Mouse (Mus musculus): ENCODE results near the gene Cbr2. TPM values are rescaled to one million over a fixed set of nuclear protein-coding genes. Genes with fewer than 3 reads are reported as not detected.
A peak's percentile ranks its signal among the peaks of the same experiment; 100 is the strongest.

The Cbr2 gene
- polyA plus RNA-seq, 1 experiment from 2014 or later: 5.9 TPM

DNA sequence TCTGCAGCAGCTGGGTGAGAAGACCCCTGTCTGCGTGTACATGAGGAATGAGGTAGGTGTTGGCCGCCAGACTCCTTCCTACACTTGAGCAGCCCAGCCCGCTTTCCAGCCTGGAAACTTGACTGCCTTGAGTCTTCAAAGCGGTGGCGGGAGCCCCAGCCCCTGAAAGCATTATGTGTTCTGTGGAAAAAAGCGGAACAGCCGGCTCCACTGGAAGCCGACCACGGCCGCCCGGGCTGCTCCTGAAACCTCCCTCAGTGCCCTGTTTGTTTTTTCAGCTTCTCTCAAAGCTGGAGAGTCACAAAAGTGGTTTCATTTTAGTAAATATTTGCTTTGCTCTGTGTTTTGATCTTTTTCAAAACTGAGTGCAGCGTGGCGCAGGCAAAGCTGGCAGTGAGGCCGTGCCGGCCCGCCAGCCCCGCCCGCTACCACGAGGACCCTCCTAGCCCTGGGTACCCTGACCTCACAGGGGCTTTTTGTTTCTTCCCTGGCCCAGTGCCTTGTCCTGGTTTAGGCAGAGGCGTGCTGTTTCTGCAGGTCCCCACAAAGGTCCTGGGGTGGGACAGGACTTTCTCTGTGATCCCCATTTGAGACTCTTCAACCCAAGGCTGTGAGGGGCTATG is 45.2 kb downstream of the Cbr2 start:
- Histone ChIP-seq H3K27ac (peak overlapping the region; percentile 59; the same call in 1 of the 2 replicates), H3K9ac (no peak overlapping the region), H3K27me3 (no peaks in the 10 kb centered on the region), H3K4me2 (replicated peaks) (no peak overlapping the region), H3K4me3 (no peak overlapping the region), H3K9me3 (no peaks in the 10 kb centered on the region), H3K36me3 (peaks cover 62% of the 10 kb centered on the region), H3K4me1 (no peaks in the 10 kb centered on the region; the same call in 1 of the 2 replicates)
- ATAC-seq (ENCODE audit: insufficient number of reproducible peaks, insufficient read depth, low FRiP score, low TSS enrichment): no peak
- WGBS: 64% methylated on average over 20 of the region's 20 CpGs

GRCm38 (mm10) chr11:120684660-120685059 is 47.3 kb downstream of the Cbr2 start:
- Histone ChIP-seq H3K9ac (no peak overlapping the region), H3K27me3 (no peaks in the 10 kb centered on the region), H3K4me1 (no peaks in the 10 kb centered on the region; the same call in 1 of the 2 replicates), H3K4me2 (replicated peaks) (no peak overlapping the region), H3K27ac (no peak overlapping the region), H3K4me3 (no peak overlapping the region), H3K9me3 (no peaks in the 10 kb centered on the region), H3K36me3 (peaks cover 70% of the 10 kb centered on the region)
- 76% methylated on average over 2 of the region's 2 CpGs for WGBS
- ATAC-seq (ENCODE audit: insufficient number of reproducible peaks, insufficient read depth, low FRiP score, low TSS enrichment): no peak

DNA sequence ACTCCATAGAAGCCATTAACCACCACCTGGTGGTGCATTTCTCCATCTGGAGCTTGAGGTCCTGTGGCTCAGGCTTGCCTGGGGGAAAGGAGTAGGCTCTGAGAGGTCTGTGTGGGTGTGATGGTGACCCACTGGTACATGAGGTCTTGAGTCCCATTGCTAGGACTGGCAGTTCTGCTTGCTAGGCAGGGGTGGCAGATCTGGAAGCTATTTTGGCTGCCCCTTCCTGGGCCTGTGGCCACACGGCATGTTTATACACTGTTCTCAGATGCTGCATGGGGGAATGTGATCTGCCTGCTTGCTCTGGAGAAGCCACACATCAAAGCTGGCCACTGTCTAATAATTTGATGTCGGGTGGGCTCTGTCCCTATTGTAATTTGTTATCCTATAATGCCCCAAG is 47.8 kb downstream of the Cbr2 start:
- Histone ChIP-seq H3K27ac (no peak overlapping the region), H3K4me2 (replicated peaks) (no peak overlapping the region), H3K4me3 (no peak overlapping the region), H3K36me3 (peaks cover 70% of the 10 kb centered on the region), H3K9ac (no peak overlapping the region), H3K4me1 (no peaks in the 10 kb centered on the region; the same call in 1 of the 2 replicates), H3K9me3 (no peaks in the 10 kb centered on the region), H3K27me3 (no peaks in the 10 kb centered on the region)
- no peak for ATAC-seq (ENCODE audit: insufficient number of reproducible peaks, insufficient read depth, low FRiP score, low TSS enrichment)
- 76% methylated on average over 2 of the region's 2 CpGs for WGBS

DNA sequence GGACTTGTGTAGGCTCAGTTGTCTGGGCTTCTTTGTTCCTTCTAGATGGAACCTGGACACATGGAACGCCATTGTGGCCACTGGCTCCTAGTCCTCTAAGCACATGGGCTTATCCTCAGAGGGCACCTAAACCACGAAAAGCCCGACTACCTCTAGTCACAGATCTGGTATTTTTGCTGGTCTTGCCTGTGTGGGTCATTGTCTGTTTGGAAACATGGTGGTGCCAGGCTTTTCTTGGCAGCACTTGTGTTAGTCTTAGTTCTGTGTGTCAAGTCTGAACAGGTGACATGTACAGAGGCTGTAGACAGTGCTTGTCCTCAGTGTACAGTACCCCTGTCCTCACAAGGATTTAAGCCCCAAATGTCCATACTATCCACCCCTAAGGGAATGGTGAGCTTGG is 48.4 kb downstream of the Cbr2 start:
- Histone ChIP-seq H3K4me3 (no peak overlapping the region), H3K27ac (no peak overlapping the region), H3K36me3 (peaks cover 68% of the 10 kb centered on the region), H3K9me3 (no peaks in the 10 kb centered on the region), H3K4me1 (no peaks in the 10 kb centered on the region; the same call in 1 of the 2 replicates), H3K27me3 (no peaks in the 10 kb centered on the region), H3K4me2 (replicated peaks) (no peak overlapping the region), H3K9ac (no peak overlapping the region)
- ATAC-seq (ENCODE audit: insufficient number of reproducible peaks, insufficient read depth, low FRiP score, low TSS enrichment): no peak
- WGBS: 93% methylated on average over 3 of the region's 3 CpGs

DNA sequence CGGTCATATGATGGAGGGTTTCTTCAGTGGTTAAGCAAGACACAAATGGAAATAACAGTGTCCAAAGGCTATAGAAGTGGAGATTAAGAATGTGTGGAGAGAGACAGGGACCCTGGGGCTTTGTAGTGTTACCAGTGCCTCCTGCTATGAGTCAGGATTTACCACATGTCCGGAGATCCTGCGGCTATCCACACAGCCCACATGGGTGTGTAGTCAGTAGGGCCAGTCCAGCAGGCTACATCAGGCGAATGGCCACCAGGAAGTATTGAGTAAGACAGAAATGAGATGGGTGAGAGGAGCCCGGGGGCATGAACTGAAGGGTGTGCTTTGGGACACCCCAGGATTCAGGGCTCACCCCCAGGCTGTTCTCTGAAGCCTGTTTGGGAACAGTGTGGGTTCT is 49.2 kb downstream of the Cbr2 start:
- H3K36me3 ChIP-seq: peaks cover 67% of the 10 kb centered on the region
- WGBS: 92% methylated on average over 5 of the region's 5 CpGs
- no peak overlapping the region for H3K27ac ChIP-seq
- ATAC-seq (ENCODE audit: insufficient number of reproducible peaks, insufficient read depth, low FRiP score, low TSS enrichment): no peak
- no peaks in the 10 kb centered on the region for H3K27me3 ChIP-seq
- no peak overlapping the region for H3K4me3 ChIP-seq
- no peak overlapping the region for H3K9ac ChIP-seq
- H3K9me3 ChIP-seq: no peaks in the 10 kb centered on the region
- no peak overlapping the region for H3K4me2 ChIP-seq (replicated peaks)
- no peaks in the 10 kb centered on the region; the same call in 1 of the 2 replicates for H3K4me1 ChIP-seq

DNA sequence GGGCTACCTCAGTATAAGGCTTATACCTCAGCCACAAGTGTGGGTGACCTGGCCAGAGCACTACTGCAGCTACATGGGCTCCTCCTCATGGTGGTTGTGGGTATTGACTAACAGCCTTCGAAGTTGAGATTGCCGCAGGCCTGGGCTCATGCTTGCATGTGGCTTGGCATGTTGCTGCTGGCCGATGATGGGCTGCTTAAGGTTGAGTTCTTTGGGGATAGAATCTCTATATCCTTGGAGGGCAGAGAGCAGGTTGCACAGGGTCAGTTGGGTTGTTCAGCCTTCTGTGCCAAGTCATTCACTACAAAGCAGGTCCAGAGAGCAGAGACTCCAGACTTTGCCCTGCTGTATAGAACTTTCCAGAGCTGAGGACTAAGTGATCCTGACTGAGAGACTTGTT is 52.0 kb downstream of the Cbr2 start:
- 74% methylated on average over 3 of the region's 3 CpGs for WGBS
- H3K9ac ChIP-seq: no peak overlapping the region
- no peak overlapping the region for H3K4me3 ChIP-seq
- no peak for ATAC-seq (ENCODE audit: insufficient number of reproducible peaks, insufficient read depth, low FRiP score, low TSS enrichment)
- H3K27ac ChIP-seq: no peak overlapping the region
- no peaks in the 10 kb centered on the region for H3K27me3 ChIP-seq
- no peak overlapping the region for H3K4me2 ChIP-seq (replicated peaks)
- H3K36me3 ChIP-seq: peaks cover 68% of the 10 kb centered on the region
- no peaks in the 10 kb centered on the region for H3K4me1 ChIP-seq
- no peaks in the 10 kb centered on the region for H3K9me3 ChIP-seq

Other genes with a start within 250 kb of the Cbr2 start
- 126 and 128 TPM in 2 replicates for gene Mrpl12, start 247.5 kb downstream of the Cbr2 start, polyA plus RNA-seq (2016; fragmentation: Nextera tagmentation; extraction: Ambion mirVana)
- gene Slc25a10, start 240.3 kb downstream of the Cbr2 start, polyA plus RNA-seq (2016; fragmentation: Nextera tagmentation; extraction: Ambion mirVana): 52.6 and 57.4 TPM in 2 replicates
- gene Gcgr, start 201.4 kb downstream of the Cbr2 start, polyA plus RNA-seq (2016; fragmentation: Nextera tagmentation; extraction: Ambion mirVana): 1.7 and 2.1 TPM in 2 replicates
- 234 and 242 TPM in 2 replicates for gene Mcrip1, start 182.4 kb downstream of the Cbr2 start, polyA plus RNA-seq (2016; fragmentation: Nextera tagmentation; extraction: Ambion mirVana)
- 0.36 TPM in 1 of 2 replicates, not detected in the other for gene Ppp1r27, start 181.0 kb downstream of the Cbr2 start, polyA plus RNA-seq (2016; fragmentation: Nextera tagmentation; extraction: Ambion mirVana)
- 622 and 637 TPM in 2 replicates for gene P4hb, start 158.9 kb downstream of the Cbr2 start, polyA plus RNA-seq (2016; fragmentation: Nextera tagmentation; extraction: Ambion mirVana)
- gene Arhgdia, start 150.5 kb downstream of the Cbr2 start, polyA plus RNA-seq (2016; fragmentation: Nextera tagmentation; extraction: Ambion mirVana): 561 and 568 TPM in 2 replicates
- 683 and 688 TPM in 2 replicates for gene Alyref, start 133.7 kb downstream of the Cbr2 start, polyA plus RNA-seq (2016; fragmentation: Nextera tagmentation; extraction: Ambion mirVana)
- 191 and 198 TPM in 2 replicates for gene Anapc11, start 133.7 kb downstream of the Cbr2 start, polyA plus RNA-seq (2016; fragmentation: Nextera tagmentation; extraction: Ambion mirVana)
- gene Npb, start 123.6 kb downstream of the Cbr2 start, polyA plus RNA-seq (2016; fragmentation: Nextera tagmentation; extraction: Ambion mirVana): 0.99 TPM in 1 of 2 replicates, not detected in the other
- 143 and 147 TPM in 2 replicates for gene Pcyt2, start 114.2 kb downstream of the Cbr2 start, polyA plus RNA-seq (2016; fragmentation: Nextera tagmentation; extraction: Ambion mirVana)
- 29.7 and 30.4 TPM in 2 replicates for gene Sirt7, start 106.9 kb downstream of the Cbr2 start, polyA plus RNA-seq (2016; fragmentation: Nextera tagmentation; extraction: Ambion mirVana)
- gene Mafg, start 98.5 kb downstream of the Cbr2 start, polyA plus RNA-seq (2016; fragmentation: Nextera tagmentation; extraction: Ambion mirVana): 33.6 and 34.8 TPM in 2 replicates
- 25.3 and 26.5 TPM in 2 replicates for gene Pycr1, start 88.3 kb downstream of the Cbr2 start, polyA plus RNA-seq (2016; fragmentation: Nextera tagmentation; extraction: Ambion mirVana)
- gene Myadml2, start 84.0 kb downstream of the Cbr2 start, polyA plus RNA-seq (2016; fragmentation: Nextera tagmentation; extraction: Ambion mirVana): 0.47 TPM in 1 of 2 replicates, not detected in the other
- 5.1 and 6.3 TPM in 2 replicates for gene Notum, start 70.9 kb downstream of the Cbr2 start, polyA plus RNA-seq (2016; fragmentation: Nextera tagmentation; extraction: Ambion mirVana)
- gene Aspscr1, start 59.1 kb downstream of the Cbr2 start, polyA plus RNA-seq (2016; fragmentation: Nextera tagmentation; extraction: Ambion mirVana): 131 and 139 TPM in 2 replicates
- 131 TPM in 2 replicates for gene Cenpx, start 18.4 kb downstream of the Cbr2 start, polyA plus RNA-seq (2016; fragmentation: Nextera tagmentation; extraction: Ambion mirVana)
- gene Lrrc45, start 18.2 kb downstream of the Cbr2 start, polyA plus RNA-seq (2016; fragmentation: Nextera tagmentation; extraction: Ambion mirVana): 77.5 and 83.7 TPM in 2 replicates
- 59.7 and 62.8 TPM in 2 replicates for gene Rac3, start 10.6 kb downstream of the Cbr2 start, polyA plus RNA-seq (2016; fragmentation: Nextera tagmentation; extraction: Ambion mirVana)
- gene Dcxr, start 4.8 kb downstream of the Cbr2 start, polyA plus RNA-seq (2016; fragmentation: Nextera tagmentation; extraction: Ambion mirVana): 11.5 and 12.3 TPM in 2 replicates
- gene Hmga1b, start 30.7 kb upstream of the Cbr2 start, polyA plus RNA-seq (2016; fragmentation: Nextera tagmentation; extraction: Ambion mirVana): 4.2 and 5.8 TPM in 2 replicates
- gene Rfng, start 52.1 kb upstream of the Cbr2 start, polyA plus RNA-seq (2016; fragmentation: Nextera tagmentation; extraction: Ambion mirVana): 47.0 and 47.2 TPM in 2 replicates
- gene Gps1, start 52.2 kb upstream of the Cbr2 start, polyA plus RNA-seq (2016; fragmentation: Nextera tagmentation; extraction: Ambion mirVana): 243 and 245 TPM in 2 replicates
- gene Dus1l, start 64.3 kb upstream of the Cbr2 start, polyA plus RNA-seq (2016; fragmentation: Nextera tagmentation; extraction: Ambion mirVana): 66.1 and 70.5 TPM in 2 replicates
- gene Fasn, start 92.4 kb upstream of the Cbr2 start, polyA plus RNA-seq (2016; fragmentation: Nextera tagmentation; extraction: Ambion mirVana): 74.2 and 77.0 TPM in 2 replicates
- 7.2 and 7.5 TPM in 2 replicates for gene Ccdc57, start 200.8 kb upstream of the Cbr2 start, polyA plus RNA-seq (2016; fragmentation: Nextera tagmentation; extraction: Ambion mirVana)
- gene Slc16a3, start 216.4 kb upstream of the Cbr2 start, polyA plus RNA-seq (2016; fragmentation: Nextera tagmentation; extraction: Ambion mirVana): 46.2 and 46.9 TPM in 2 replicates